In genomic region chr4:47203643-47204042, GRCm38 (mm10) we compare ENCODE assay signal across 20 mouse cellular contexts. TPM values are rescaled to one million over a fixed set of nuclear protein-coding genes. Genes with fewer than 3 reads are reported as not detected.
DNase-seq lines count a peak whose midpoint lies in the region; ATAC-seq lines count a peak whose summit lies in the region.
"Had no signal": no experiment of that assay in that cellular context is flagged by ENCODE, and none has a peak within 500 bp of the region (broad histone marks: within the 10 kb centered on the region; RNA-seq: fewer than 3 reads in every experiment).

No protein-coding gene starts in this region.

- DNase-seq in kidney, postnatal 4 days = peak; percentile 39 to 49
- DNase-seq in kidney, adult 8-10 months = no peak
- no peak for DNase-seq in lung, adult 18-20 months
- peak; percentile 15 for DNase-seq in lung, postnatal 36 days
- DNase-seq: adrenal gland, adult 8-10 months; adrenal gland, postnatal 36 days; cerebellum, adult 2 months; cerebellum, postnatal 10 days; gastrocnemius, adult 2 months; gastrocnemius, postnatal 25 days; heart, postnatal 4 days had no signal

- no peak overlapping the region for H3K27ac ChIP-seq in lung, embryonic 16.5 days (ENCODE audit: low read length)
- H3K27ac ChIP-seq: embryonic facial prominence, embryonic 10.5 days; forebrain, embryonic 10.5 days; gastrocnemius, adult 2 months; hindbrain, embryonic 12.5 days had no signal

- 29% methylated on average over 5 of the region's 5 CpGs for WGBS in lung, embryonic 16.5 days

- H3K9me3 ChIP-seq in lung, embryonic 16.5 days (ENCODE audit: control insufficient read depth, low read length) = no peaks in the 10 kb centered on the region
- H3K9me3 ChIP-seq: embryonic facial prominence, embryonic 10.5 days; forebrain, embryonic 10.5 days; heart, embryonic 12.5 days; hindbrain, embryonic 12.5 days had no signal

- H3K4me1 ChIP-seq in lung, embryonic 16.5 days (replicated peaks; ENCODE audit: control insufficient read depth, insufficient read depth, low read length) = peaks cover 25% of the 10 kb centered on the region

- H3K27me3 ChIP-seq in lung, embryonic 16.5 days (ENCODE audit: control insufficient read depth, insufficient read depth, low read depth, low read length) = peaks cover 15% of the 10 kb centered on the region

- no peak overlapping the region for H3K4me3 ChIP-seq in lung, embryonic 16.5 days (ENCODE audit: low read length)
- H3K4me3 ChIP-seq: embryonic facial prominence, embryonic 10.5 days; erythroblast, embryonic 14.5 days; forebrain, embryonic 10.5 days; gastrocnemius, adult 2 months; heart, embryonic 12.5 days; hindbrain, embryonic 12.5 days had no signal

- no peak overlapping the region for H3K4me2 ChIP-seq in lung, embryonic 16.5 days (ENCODE audit: low read depth, low read length)
- H3K4me2 ChIP-seq: heart, embryonic 12.5 days; hindbrain, embryonic 12.5 days had no signal

- H3K9ac ChIP-seq in lung, embryonic 16.5 days (ENCODE audit: low read length) = no peak overlapping the region
- H3K9ac ChIP-seq: heart, embryonic 12.5 days; hindbrain, embryonic 12.5 days had no signal

- H3K36me3 ChIP-seq in lung, embryonic 16.5 days (ENCODE audit: control insufficient read depth, insufficient read depth, low read length) = no peaks in the 10 kb centered on the region
- H3K36me3 ChIP-seq: embryonic facial prominence, embryonic 10.5 days; forebrain, embryonic 10.5 days; heart, embryonic 12.5 days; hindbrain, embryonic 12.5 days had no signal

- ATAC-seq in lung, embryonic 16.5 days (ENCODE audit: low read depth) = peak; percentile 47
- no peak for ATAC-seq in erythroblast, adult 5-6 weeks (replicated peaks; ENCODE audit: low FRiP score, poor library complexity, severe bottlenecking)
- ATAC-seq: forebrain, embryonic 14.5 days had no signal

RNA-seq across cellular contexts. Expression of gene Col15a1, which starts 4.3 kb away (rescaled TPM):
- 31.0 TPM in 2 replicates for polyA plus RNA-seq in lung, embryonic 16.5 days (2015; fragmentation: Nextera tagmentation; extraction: Ambion mirVana)
- 1.9 TPM in 1 of 2 replicates, not detected in the other for total RNA-seq in erythroblast, adult 5-6 weeks (2015; ENCODE audit: low replicate concordance)
- total RNA-seq in erythroblast, adult 5-6 weeks (2017; ENCODE audit: low replicate concordance) = not detected in 2 replicates
- total RNA-seq: granulocyte monocyte progenitor cell, adult 5-6 weeks had no signal
- polyA plus RNA-seq: erythroblast, embryonic 14.5 days had no signal

Comparison
In these comparisons a context has a peak if more than half of its experiments do, and no peak if none do; other contexts are left out.
1. DNase-seq: peak in kidney, postnatal 4 days (2 of 2) and lung, postnatal 36 days (single experiment); none in kidney, adult 8-10 months (0 of 2) and lung, adult 18-20 months (0 of 2).